Comparison of ENCODE assay signal across 11 mouse cellular contexts in the genomic region with DNA sequence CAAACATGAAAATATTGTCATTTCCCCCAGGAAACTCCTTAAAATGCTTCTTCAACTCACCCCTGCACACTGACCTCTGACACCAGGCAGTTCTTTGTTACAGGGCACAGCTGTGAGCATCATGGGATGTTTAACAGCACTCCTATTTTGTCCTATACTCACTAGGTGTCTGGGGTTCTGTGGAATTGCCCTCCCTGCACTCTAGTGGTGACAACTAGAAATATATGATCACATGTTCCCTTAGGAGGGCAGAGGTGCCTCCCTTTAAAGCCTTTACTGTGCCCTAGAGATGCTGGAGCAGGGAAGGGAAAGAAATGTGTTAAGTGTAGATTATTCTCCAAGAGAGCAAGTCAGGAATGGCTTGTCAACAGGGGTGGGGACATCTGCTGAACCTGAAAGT.
"Had no signal": no experiment of that assay in that cellular context is flagged by ENCODE, and none has a peak within 500 bp of the region (broad histone marks: within the 10 kb centered on the region; RNA-seq: fewer than 3 reads in every experiment).

No protein-coding gene starts in this region.

- H3K9me3 ChIP-seq: limb, embryonic 12.5 days; liver, embryonic 13.5 days; lung, embryonic 15.5 days; midbrain, embryonic 15.5 days had no signal

- H3K4me2 ChIP-seq: limb, embryonic 12.5 days; liver, embryonic 13.5 days; lung, embryonic 15.5 days; midbrain, embryonic 15.5 days had no signal

- H3K4me3 ChIP-seq: limb, embryonic 12.5 days; liver, embryonic 13.5 days; lung, embryonic 15.5 days; midbrain, embryonic 15.5 days had no signal

- H3K4me1 ChIP-seq: liver, embryonic 13.5 days had no signal

- H3K9ac ChIP-seq: limb, embryonic 12.5 days; liver, embryonic 13.5 days; liver, postnatal 0 days; lung, embryonic 15.5 days; midbrain, embryonic 15.5 days had no signal

- DNase-seq: kidney, adult 11 months; kidney, postnatal 36 days; layer of hippocampus, adult 9-11 months; layer of hippocampus, postnatal 36 days; liver; liver, embryonic 13.5 days; liver, postnatal 0 days; thymus, postnatal 4 days had no signal

- ATAC-seq: liver, postnatal 0 days; midbrain, embryonic 15.5 days had no signal

- H3K27ac ChIP-seq: limb, embryonic 12.5 days; liver, embryonic 13.5 days; lung, embryonic 15.5 days; midbrain, embryonic 15.5 days had no signal

- H3K36me3 ChIP-seq: limb, embryonic 12.5 days; liver, embryonic 13.5 days; lung, embryonic 15.5 days; midbrain, embryonic 15.5 days had no signal

- H3K27me3 ChIP-seq: limb, embryonic 12.5 days; liver, embryonic 13.5 days; lung, embryonic 15.5 days; midbrain, embryonic 15.5 days had no signal
